Mouse (Mus musculus) embryonic facial prominence, embryonic 15.5 days (tissue): ENCODE results near the gene Gata5. TPM values are rescaled to one million over a fixed set of nuclear protein-coding genes. Genes with fewer than 3 reads are reported as not detected.

Experiments used
- ATAC-seq: fragments of 200-750 bp; cut with Nextera tagmentation; 2 replicates; pipeline ENCODE4 v1.8.0; 2017; ENCODE audit warnings: low read depth, moderate TSS enrichment; ENCODE audit not compliant: insufficient number of reproducible peaks, low FRiP score, low TSS enrichment
- H3K27ac ChIP-seq: fragments of 300-500 bp; sonication (generic); replicated peaks from 2 replicates; pipeline ENCODE4 v1.5.1; 2015; ENCODE audit warnings: mild to moderate bottlenecking, inconsistent platforms
- H3K27me3 ChIP-seq: fragments of 300-500 bp; sonication (generic); 2 replicates; pipeline ENCODE4 v1.6.1; 2015; ENCODE audit warnings: inconsistent platforms
- H3K36me3 ChIP-seq: fragments of 300-500 bp; sonication (generic); 2 replicates; pipeline ENCODE4 v1.6.1; 2015; ENCODE audit warnings: mild to moderate bottlenecking, inconsistent platforms
- H3K4me1 ChIP-seq: fragments of 300-500 bp; sonication (generic); 2 replicates; pipeline ENCODE4 v1.6.1; 2015; ENCODE audit warnings: inconsistent platforms
- H3K4me2 ChIP-seq: fragments of 300-500 bp; sonication (generic); replicated peaks from 2 replicates; pipeline ENCODE4 v1.6.1; 2015; ENCODE audit warnings: mild to moderate bottlenecking, inconsistent platforms
- H3K4me3 ChIP-seq: fragments of 300-500 bp; sonication (generic); replicated peaks from 2 replicates; pipeline ENCODE4 v1.5.1; 2015; ENCODE audit warnings: mild to moderate bottlenecking, inconsistent platforms
- H3K9ac ChIP-seq: fragments of 300-500 bp; sonication (generic); 2 replicates; pipeline ENCODE4 v1.6.1; 2015; ENCODE audit warnings: inconsistent platforms
- H3K9me3 ChIP-seq: fragments of 300-500 bp; sonication (generic); replicated peaks from 2 replicates; pipeline ENCODE4 v1.6.1; 2016; ENCODE audit warnings: inconsistent platforms
- WGBS: fragments of 180-500 bp; shearing (Covaris S2); methylation state at CpG from one replicate; pipeline ENCODE4 v1.1.7; 2015; 5-methylcytosine and 5-hydroxymethylcytosine counted together
- polyA plus RNA-seq: library from polyadenylated mRNA; unstranded; fragments of >200 nt; fragmentation: Nextera tagmentation; extraction: Ambion mirVana; gene quantifications from 2 replicates; pipeline ENCODE4 v1.2.1, GENCODE M21; 2015

Gene Gata5
- not detected in 2 replicates for polyA plus RNA-seq

GRCm38 (mm10) chr2:180334551-180334986 is at the start of gene Gata5:
TSS of gene Gata5 (minus strand) at chr2:180334699.
- H3K4me2 ChIP-seq, result peak within 1 kb of the TSS; percentile 52
- ATAC-seq, result no peak; the same call in 1 of the 2 replicates
- no peak within 1 kb of the TSS for H3K9ac ChIP-seq
- H3K36me3 ChIP-seq, result no peaks in the 10 kb centered on the region
- H3K4me3 ChIP-seq, result peak within 1 kb of the TSS; percentile 38
- H3K4me1 ChIP-seq, result peaks cover 15% of the 10 kb centered on the region
- no peaks in the 10 kb centered on the region for H3K9me3 ChIP-seq
- no peak within 1 kb of the TSS for H3K27ac ChIP-seq
- peaks cover 86% of the 10 kb centered on the region for H3K27me3 ChIP-seq
- WGBS, result under 1% methylated on average over 33 of the region's 33 CpGs

- H3K27me3 ChIP-seq, result no peaks in the 10 kb centered on the region
- no peaks in the 10 kb centered on the region for H3K9me3 ChIP-seq
- no peak overlapping the region for H3K9ac ChIP-seq
- H3K27ac ChIP-seq, result no peak overlapping the region
- H3K4me3 ChIP-seq, result no peak overlapping the region
- H3K4me2 ChIP-seq, result no peak overlapping the region
- 88% methylated on average over 5 of the region's 5 CpGs for WGBS
- no peaks in the 10 kb centered on the region for H3K4me1 ChIP-seq
- no peaks in the 10 kb centered on the region for H3K36me3 ChIP-seq
- no peak; the same call in 1 of the 2 replicates for ATAC-seq
Observed at GRCm38 (mm10) chr2:180376730-180377129, 42.2 kb upstream of the Gata5 start.

- no peak for ATAC-seq
- Histone ChIP-seq H3K27me3 (no peaks in the 10 kb centered on the region), H3K9ac (no peak overlapping the region), H3K9me3 (no peaks in the 10 kb centered on the region), H3K36me3 (no peaks in the 10 kb centered on the region), H3K4me3 (no peak overlapping the region), H3K27ac (no peak overlapping the region), H3K4me2 (no peak overlapping the region), H3K4me1 (no peaks in the 10 kb centered on the region)
- 74% methylated on average over 10 of the region's 10 CpGs for WGBS
Observed at GRCm38 (mm10) chr2:180373256-180373655, 38.8 kb upstream of the Gata5 start.

- no peak for ATAC-seq
- H3K27ac ChIP-seq, result no peak overlapping the region
- no peaks in the 10 kb centered on the region for H3K4me1 ChIP-seq
- no peak overlapping the region for H3K4me3 ChIP-seq
- no peak overlapping the region for H3K9ac ChIP-seq
- H3K9me3 ChIP-seq, result no peaks in the 10 kb centered on the region
- H3K4me2 ChIP-seq, result no peak overlapping the region
- H3K36me3 ChIP-seq, result no peaks in the 10 kb centered on the region
- WGBS, result 64% methylated on average over 5 of the region's 5 CpGs
- H3K27me3 ChIP-seq, result no peaks in the 10 kb centered on the region
Observed at GRCm38 (mm10) chr2:180368359-180368758, 33.9 kb upstream of the Gata5 start.

- Histone ChIP-seq H3K27me3 (no peaks in the 10 kb centered on the region), H3K4me3 (no peak overlapping the region), H3K4me2 (no peak overlapping the region), H3K27ac (no peak overlapping the region), H3K36me3 (no peaks in the 10 kb centered on the region), H3K9ac (no peak overlapping the region), H3K9me3 (no peaks in the 10 kb centered on the region), H3K4me1 (no peaks in the 10 kb centered on the region)
- 76% methylated on average over 4 of the region's 4 CpGs for WGBS
- ATAC-seq, result no peak
Observed at GRCm38 (mm10) chr2:180367350-180367749, 32.9 kb upstream of the Gata5 start.

- ATAC-seq, result 0 out of 2 replicates have a peak, but pooled peaks have one; percentile 26
- H3K4me2 ChIP-seq, result no peak overlapping the region
- H3K9ac ChIP-seq, result no peak overlapping the region
- 0 out of 2 replicates have a peak overlapping the region, but pooled peaks have one; percentile 11 for H3K27ac ChIP-seq
- peaks cover 5% of the 10 kb centered on the region; the same call in 1 of the 2 replicates for H3K27me3 ChIP-seq
- no peaks in the 10 kb centered on the region for H3K9me3 ChIP-seq
- no peaks in the 10 kb centered on the region for H3K36me3 ChIP-seq
- H3K4me3 ChIP-seq, result no peak overlapping the region
- WGBS, result 75% methylated on average over 3 of the region's 3 CpGs
- H3K4me1 ChIP-seq, result no peaks in the 10 kb centered on the region
Observed at GRCm38 (mm10) chr2:180363434-180363720, 28.9 kb upstream of the Gata5 start.

- Histone ChIP-seq H3K36me3 (no peaks in the 10 kb centered on the region), H3K27ac (no peak overlapping the region), H3K27me3 (peaks cover 9% of the 10 kb centered on the region; the same call in 1 of the 2 replicates), H3K4me3 (no peak overlapping the region), H3K9me3 (no peaks in the 10 kb centered on the region), H3K4me1 (no peaks in the 10 kb centered on the region), H3K4me2 (no peak overlapping the region), H3K9ac (no peak overlapping the region)
- WGBS, result 61% methylated on average over 7 of the region's 7 CpGs
- peak; percentile 77 for ATAC-seq
Observed at GRCm38 (mm10) chr2:180362585-180363433, 28.3 kb upstream of the Gata5 start.

GRCm38 (mm10) chr2:180359062-180359461 is 24.6 kb upstream of the Gata5 start:
- Histone ChIP-seq H3K27ac (no peak overlapping the region), H3K4me3 (no peak overlapping the region), H3K36me3 (no peaks in the 10 kb centered on the region), H3K4me2 (no peak overlapping the region), H3K9me3 (no peaks in the 10 kb centered on the region), H3K9ac (no peak overlapping the region), H3K27me3 (peaks cover 9% of the 10 kb centered on the region; the same call in 1 of the 2 replicates), H3K4me1 (no peaks in the 10 kb centered on the region)
- whole genome bisulfite sequencing, result 3% methylated on average over 4 of the region's 4 CpGs
- ATAC-seq, result no peak

- Histone ChIP-seq H3K4me1 (no peaks in the 10 kb centered on the region), H3K9ac (no peak overlapping the region), H3K36me3 (no peaks in the 10 kb centered on the region), H3K27me3 (peaks cover 11% of the 10 kb centered on the region), H3K9me3 (no peaks in the 10 kb centered on the region), H3K4me3 (no peak overlapping the region), H3K4me2 (no peak overlapping the region), H3K27ac (no peak overlapping the region)
- 44% methylated on average over 20 of the region's 20 CpGs for WGBS
- ATAC-seq, result no peak
Observed at GRCm38 (mm10) chr2:180353338-180353737, 18.8 kb upstream of the Gata5 start.

GRCm38 (mm10) chr2:180350700-180351099 is 16.2 kb upstream of the Gata5 start:
- Histone ChIP-seq H3K4me3 (no peak overlapping the region), H3K27ac (no peak overlapping the region), H3K9me3 (no peaks in the 10 kb centered on the region), H3K4me1 (no peaks in the 10 kb centered on the region), H3K27me3 (peaks cover 7% of the 10 kb centered on the region), H3K9ac (no peak overlapping the region), H3K4me2 (no peak overlapping the region), H3K36me3 (no peaks in the 10 kb centered on the region)
- no peak for ATAC-seq
- WGBS, result 49% methylated on average over 2 of the region's 2 CpGs

GRCm38 (mm10) chr2:180346820-180347497 is 12.5 kb upstream of the Gata5 start:
- Histone ChIP-seq H3K4me1 (no peaks in the 10 kb centered on the region), H3K4me3 (no peak overlapping the region), H3K27me3 (peaks cover 2% of the 10 kb centered on the region; the same call in 1 of the 2 replicates), H3K4me2 (no peak overlapping the region), H3K36me3 (no peaks in the 10 kb centered on the region), H3K9me3 (no peaks in the 10 kb centered on the region), H3K9ac (no peak overlapping the region), H3K27ac (no peak overlapping the region)
- WGBS, result 26% methylated on average over 9 of the region's 9 CpGs
- ATAC-seq, result no peak
